Mouse (Mus musculus): ENCODE measurements at regions not wholly inside any gene's neighbourhood (a gene's known extent, or its start where the extent isn't known, plus 50 kb on each side); places are given as distances from the start of the nearest gene placed in this dataset.

DNA sequence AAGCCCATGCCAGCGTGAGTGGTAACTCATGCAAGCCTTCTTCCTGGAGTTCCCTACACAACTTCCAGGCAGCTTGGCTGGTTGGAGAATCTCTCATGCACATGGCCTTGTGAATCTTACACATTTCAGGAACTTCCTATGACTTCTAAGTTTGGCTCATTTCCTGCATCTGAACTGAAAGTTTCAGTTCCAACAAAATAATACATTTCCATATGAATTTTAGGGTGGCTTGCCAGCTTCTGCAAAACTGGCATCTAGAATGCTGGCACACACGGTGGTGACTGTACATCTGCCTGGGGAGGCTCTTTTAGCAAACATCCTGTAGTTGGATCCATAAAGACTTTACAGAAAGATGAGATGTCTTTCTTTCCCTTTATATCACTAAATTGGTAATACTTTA is 110.6 kb upstream of the Kbtbd8 start:
- WGBS = 92% methylated on average over 2 of the region's 2 CpGs
- Histone ChIP-seq H3K4me3 (ENCODE audit: low read depth, low read length) (no peak overlapping the region), H3K27ac (ENCODE audit: low read depth, low read length) (no peak overlapping the region), H3K4me1 (ENCODE audit: control insufficient read depth, insufficient read depth, low read length) (no peaks in the 10 kb centered on the region), H3K9ac (ENCODE audit: low read length) (no peak overlapping the region), H3K9me3 (ENCODE audit: control insufficient read depth, low read length) (no peaks in the 10 kb centered on the region), H3K4me2 (no peak overlapping the region), H3K36me3 (ENCODE audit: control insufficient read depth, insufficient read depth, low read length) (no peaks in the 10 kb centered on the region), H3K27me3 (ENCODE audit: control insufficient read depth, insufficient read depth, low read length) (no peaks in the 10 kb centered on the region; the same call in 1 of the 2 replicates)
- DNase-seq (ENCODE audit: low spot score, missing footprints) = no peak
- no peak for ATAC-seq (ENCODE audit: low FRiP score)

DNA sequence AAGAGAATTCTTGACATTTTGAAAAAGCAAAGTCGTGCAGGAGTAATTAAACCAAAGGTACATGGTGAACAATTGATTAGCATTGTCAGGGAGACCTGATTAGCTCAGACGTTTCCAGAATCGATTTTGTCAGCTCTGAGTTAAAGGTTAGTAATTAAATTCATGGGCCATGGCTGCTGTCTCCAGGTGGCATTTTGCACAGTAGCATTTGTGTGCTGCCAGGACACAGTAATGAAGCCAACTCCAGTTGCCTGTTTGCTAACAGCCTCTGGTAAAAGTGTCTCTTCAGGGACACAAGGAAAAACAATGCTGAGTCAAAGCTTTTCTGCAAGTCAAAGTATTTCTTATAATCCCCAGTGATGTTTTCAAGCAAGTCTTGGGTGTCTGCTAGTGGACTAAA is 113.3 kb upstream of the Kbtbd8 start:
- no peak overlapping the region for H3K9ac ChIP-seq (ENCODE audit: low read length)
- H3K27me3 ChIP-seq (ENCODE audit: control insufficient read depth, insufficient read depth, low read length) = no peaks in the 10 kb centered on the region; the same call in 1 of the 2 replicates
- no peaks in the 10 kb centered on the region for H3K9me3 ChIP-seq (ENCODE audit: control insufficient read depth, low read length)
- ATAC-seq (ENCODE audit: low FRiP score) (no peak), DNase-seq (ENCODE audit: low spot score, missing footprints) (no peak)
- WGBS = 68% methylated on average over 3 of the region's 3 CpGs
- H3K4me1 ChIP-seq (ENCODE audit: control insufficient read depth, insufficient read depth, low read length) = no peaks in the 10 kb centered on the region
- H3K36me3 ChIP-seq (ENCODE audit: control insufficient read depth, insufficient read depth, low read length) = no peaks in the 10 kb centered on the region
- no peak overlapping the region for H3K4me3 ChIP-seq (ENCODE audit: low read depth, low read length)
- H3K27ac ChIP-seq (ENCODE audit: low read depth, low read length) = no peak overlapping the region
- H3K4me2 ChIP-seq = no peak overlapping the region

DNA sequence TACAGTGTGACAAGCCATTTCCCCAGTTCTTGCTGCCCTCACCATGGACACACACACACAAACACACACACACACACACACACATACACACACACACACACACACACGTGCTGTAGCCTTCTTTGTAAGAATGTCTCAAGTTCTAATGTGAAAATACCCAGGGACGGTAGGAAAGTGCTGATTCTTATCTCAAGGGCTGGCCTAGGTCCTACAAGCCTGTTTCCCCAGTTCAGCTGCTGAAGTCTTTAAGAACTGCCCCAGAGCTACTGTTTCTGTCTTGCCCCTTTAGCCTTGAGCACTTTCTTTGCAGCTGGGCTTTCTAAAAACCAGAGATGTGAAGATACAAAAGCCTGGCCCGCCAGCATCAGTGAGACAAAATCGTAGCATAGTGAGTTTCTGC is 117.5 kb upstream of the Kbtbd8 start:
- H3K27me3 ChIP-seq (ENCODE audit: control insufficient read depth, insufficient read depth, low read length) = no peaks in the 10 kb centered on the region; the same call in 1 of the 2 replicates
- no peaks in the 10 kb centered on the region for H3K36me3 ChIP-seq (ENCODE audit: control insufficient read depth, insufficient read depth, low read length)
- ATAC-seq (ENCODE audit: low FRiP score) (no peak), DNase-seq (ENCODE audit: low spot score, missing footprints) (no peak)
- no peaks in the 10 kb centered on the region for H3K9me3 ChIP-seq (ENCODE audit: control insufficient read depth, low read length)
- H3K27ac ChIP-seq (ENCODE audit: low read depth, low read length) = no peak overlapping the region
- H3K4me2 ChIP-seq = no peak overlapping the region
- H3K4me1 ChIP-seq (ENCODE audit: control insufficient read depth, insufficient read depth, low read length) = no peaks in the 10 kb centered on the region
- 80% methylated on average over 4 of the region's 4 CpGs for WGBS
- H3K4me3 ChIP-seq (ENCODE audit: low read depth, low read length) = no peak overlapping the region
- no peak overlapping the region for H3K9ac ChIP-seq (ENCODE audit: low read length)

DNA sequence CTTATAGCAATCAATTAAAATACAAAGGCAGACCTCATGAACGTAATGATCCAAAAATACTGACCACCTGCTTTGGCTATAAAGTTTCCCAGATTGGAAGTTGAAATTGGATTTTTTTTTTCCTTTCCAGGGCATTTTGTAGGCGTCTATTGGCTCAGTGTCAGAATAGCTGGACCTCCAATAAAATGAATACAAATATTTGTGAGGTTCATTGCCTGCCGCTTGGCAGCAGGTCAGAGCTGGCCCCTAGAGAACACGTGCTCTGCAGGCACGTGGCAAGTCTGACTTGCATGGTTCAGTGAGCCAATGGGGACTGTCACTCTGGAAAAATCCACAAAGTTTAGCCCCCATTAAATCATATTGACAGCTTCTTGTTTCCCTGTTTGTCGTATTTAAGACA is 118.0 kb upstream of the Kbtbd8 start:
- H3K4me2 ChIP-seq = no peak overlapping the region
- no peaks in the 10 kb centered on the region for H3K9me3 ChIP-seq (ENCODE audit: control insufficient read depth, low read length)
- H3K4me3 ChIP-seq (ENCODE audit: low read depth, low read length) = no peak overlapping the region
- no peak for ATAC-seq (ENCODE audit: low FRiP score)
- DNase-seq (ENCODE audit: low spot score, missing footprints) = no peak
- WGBS = 69% methylated on average over 6 of the region's 6 CpGs
- H3K27ac ChIP-seq (ENCODE audit: low read depth, low read length) = no peak overlapping the region
- H3K36me3 ChIP-seq (ENCODE audit: control insufficient read depth, insufficient read depth, low read length) = no peaks in the 10 kb centered on the region
- H3K27me3 ChIP-seq (ENCODE audit: control insufficient read depth, insufficient read depth, low read length) = no peaks in the 10 kb centered on the region; the same call in 1 of the 2 replicates
- no peaks in the 10 kb centered on the region for H3K4me1 ChIP-seq (ENCODE audit: control insufficient read depth, insufficient read depth, low read length)
- H3K9ac ChIP-seq (ENCODE audit: low read length) = no peak overlapping the region

DNA sequence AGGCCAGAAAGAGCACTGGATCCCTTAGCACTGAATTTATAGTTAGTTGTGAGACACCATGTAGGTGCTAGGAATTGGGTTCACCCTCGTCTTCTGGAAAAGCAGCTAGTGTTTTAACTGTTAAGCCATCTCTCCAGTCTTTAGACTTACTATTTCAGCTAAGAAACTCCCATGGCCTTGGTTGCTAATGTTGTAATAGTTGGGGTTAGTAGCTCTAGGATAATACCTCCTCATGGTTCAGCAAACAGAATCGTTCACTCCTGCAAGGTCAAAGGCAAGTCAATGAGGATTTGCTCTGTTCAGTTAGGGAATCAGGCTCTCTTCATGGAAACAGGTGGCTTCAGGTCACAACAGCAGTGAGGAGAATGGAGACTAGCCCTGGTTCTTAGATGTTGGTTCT is 118.7 kb upstream of the Kbtbd8 start:
- H3K36me3 ChIP-seq (ENCODE audit: control insufficient read depth, insufficient read depth, low read length) = no peaks in the 10 kb centered on the region
- no peak overlapping the region for H3K27ac ChIP-seq (ENCODE audit: low read depth, low read length)
- H3K27me3 ChIP-seq (ENCODE audit: control insufficient read depth, insufficient read depth, low read length) = no peaks in the 10 kb centered on the region; the same call in 1 of the 2 replicates
- H3K9ac ChIP-seq (ENCODE audit: low read length) = no peak overlapping the region
- DNase-seq (ENCODE audit: low spot score, missing footprints) (no peak), ATAC-seq (ENCODE audit: low FRiP score) (no peak)
- no peak overlapping the region for H3K4me3 ChIP-seq (ENCODE audit: low read depth, low read length)
- 70% methylated on average over 2 of the region's 2 CpGs for WGBS
- no peaks in the 10 kb centered on the region for H3K9me3 ChIP-seq (ENCODE audit: control insufficient read depth, low read length)
- no peak overlapping the region for H3K4me2 ChIP-seq
- H3K4me1 ChIP-seq (ENCODE audit: control insufficient read depth, insufficient read depth, low read length) = no peaks in the 10 kb centered on the region

DNA sequence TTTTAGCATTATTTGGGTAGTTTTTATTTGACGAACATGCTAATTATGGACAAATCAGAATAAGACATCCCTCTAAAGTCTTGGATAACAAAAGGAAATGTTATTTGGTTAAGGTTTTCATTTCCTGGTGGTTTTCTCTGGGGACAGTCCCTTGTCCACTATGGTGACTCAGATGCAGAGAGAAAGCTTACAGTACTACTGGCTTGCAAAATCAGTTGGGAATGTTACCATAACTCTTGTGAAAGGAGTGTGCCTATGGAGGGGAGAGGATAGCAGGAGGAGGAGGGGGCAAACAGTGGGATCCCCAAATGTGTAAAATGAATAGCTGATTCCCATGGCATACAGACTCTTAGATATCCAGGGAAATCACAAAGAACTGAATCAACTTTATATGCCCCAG is 122.7 kb upstream of the Kbtbd8 start:
- DNase-seq (ENCODE audit: low spot score, missing footprints) = no peak
- Histone ChIP-seq H3K4me1 (ENCODE audit: control insufficient read depth, insufficient read depth, low read length) (no peaks in the 10 kb centered on the region), H3K4me2 (no peak overlapping the region), H3K4me3 (ENCODE audit: low read depth, low read length) (no peak overlapping the region), H3K36me3 (ENCODE audit: control insufficient read depth, insufficient read depth, low read length) (no peaks in the 10 kb centered on the region), H3K9ac (ENCODE audit: low read length) (no peak overlapping the region), H3K27ac (ENCODE audit: low read depth, low read length) (no peak overlapping the region), H3K9me3 (ENCODE audit: control insufficient read depth, low read length) (no peaks in the 10 kb centered on the region), H3K27me3 (ENCODE audit: control insufficient read depth, insufficient read depth, low read length) (no peaks in the 10 kb centered on the region)
- no peak for ATAC-seq (ENCODE audit: low FRiP score)
- WGBS = 97% methylated on average over 1 of the region's 1 CpGs

DNA sequence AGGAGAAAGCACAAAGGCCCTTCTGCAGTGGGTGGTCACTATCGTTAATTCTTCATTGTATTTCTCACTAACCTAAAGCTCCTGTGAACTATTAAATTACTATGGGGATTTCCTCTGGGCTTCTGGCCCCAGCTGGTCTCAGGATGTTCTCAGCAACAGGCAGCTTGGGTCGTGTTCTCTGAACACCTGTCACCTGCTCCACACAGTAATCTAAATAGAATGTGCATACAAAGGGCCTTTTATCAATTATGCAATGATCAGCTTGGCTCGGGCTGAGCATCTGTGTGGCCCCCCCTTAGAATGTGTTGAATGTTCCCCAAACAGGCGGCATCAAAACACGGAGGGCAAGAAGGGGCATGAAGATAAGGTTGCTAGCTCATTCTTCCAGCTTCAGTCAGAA is 129.6 kb upstream of the Kbtbd8 start:
- no peak overlapping the region for H3K9ac ChIP-seq (ENCODE audit: low read length)
- no peaks in the 10 kb centered on the region for H3K4me1 ChIP-seq (ENCODE audit: control insufficient read depth, insufficient read depth, low read length)
- H3K4me3 ChIP-seq (ENCODE audit: low read depth, low read length) = no peak overlapping the region
- H3K4me2 ChIP-seq = no peak overlapping the region
- DNase-seq (ENCODE audit: low spot score, missing footprints) = no peak
- H3K9me3 ChIP-seq (ENCODE audit: control insufficient read depth, low read length) = no peaks in the 10 kb centered on the region
- no peak overlapping the region for H3K27ac ChIP-seq (ENCODE audit: low read depth, low read length)
- no peak for ATAC-seq (ENCODE audit: low FRiP score)
- H3K27me3 ChIP-seq (ENCODE audit: control insufficient read depth, insufficient read depth, low read length) = no peaks in the 10 kb centered on the region
- H3K36me3 ChIP-seq (ENCODE audit: control insufficient read depth, insufficient read depth, low read length) = no peaks in the 10 kb centered on the region
- WGBS = 58% methylated on average over 5 of the region's 5 CpGs

DNA sequence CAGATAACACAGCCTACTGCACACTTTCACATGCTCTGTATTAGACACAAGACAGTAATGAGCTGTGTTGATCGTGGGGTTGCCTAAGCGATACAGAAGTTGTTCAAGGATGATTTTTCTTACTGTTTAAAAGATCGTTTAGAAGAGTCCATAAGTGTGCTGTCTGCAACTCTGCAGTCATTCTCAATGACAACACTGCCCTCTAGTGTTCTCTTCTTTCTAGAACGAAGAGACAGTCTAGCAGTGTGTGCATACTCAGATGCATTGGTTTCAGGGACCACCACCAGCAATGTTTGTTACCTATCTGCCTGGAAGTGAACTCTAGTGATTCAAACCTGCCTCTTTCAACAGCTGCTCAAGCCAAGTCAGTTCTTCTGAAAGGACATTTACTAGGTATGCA is 130.7 kb upstream of the Kbtbd8 start:
- H3K9me3 ChIP-seq (ENCODE audit: control insufficient read depth, low read length) = no peaks in the 10 kb centered on the region
- no peaks in the 10 kb centered on the region for H3K4me1 ChIP-seq (ENCODE audit: control insufficient read depth, insufficient read depth, low read length)
- 27% methylated on average over 4 of the region's 4 CpGs for WGBS
- no peaks in the 10 kb centered on the region for H3K27me3 ChIP-seq (ENCODE audit: control insufficient read depth, insufficient read depth, low read length)
- H3K4me2 ChIP-seq = no peak overlapping the region
- peak; percentile 73; the same call in 1 of the 2 replicates for ATAC-seq (ENCODE audit: low FRiP score)
- H3K27ac ChIP-seq (ENCODE audit: low read depth, low read length) = no peak overlapping the region
- H3K36me3 ChIP-seq (ENCODE audit: control insufficient read depth, insufficient read depth, low read length) = no peaks in the 10 kb centered on the region
- DNase-seq (ENCODE audit: low spot score, missing footprints) = peak; percentile 92
- no peak overlapping the region for H3K9ac ChIP-seq (ENCODE audit: low read length)
- no peak overlapping the region for H3K4me3 ChIP-seq (ENCODE audit: low read depth, low read length)

DNA sequence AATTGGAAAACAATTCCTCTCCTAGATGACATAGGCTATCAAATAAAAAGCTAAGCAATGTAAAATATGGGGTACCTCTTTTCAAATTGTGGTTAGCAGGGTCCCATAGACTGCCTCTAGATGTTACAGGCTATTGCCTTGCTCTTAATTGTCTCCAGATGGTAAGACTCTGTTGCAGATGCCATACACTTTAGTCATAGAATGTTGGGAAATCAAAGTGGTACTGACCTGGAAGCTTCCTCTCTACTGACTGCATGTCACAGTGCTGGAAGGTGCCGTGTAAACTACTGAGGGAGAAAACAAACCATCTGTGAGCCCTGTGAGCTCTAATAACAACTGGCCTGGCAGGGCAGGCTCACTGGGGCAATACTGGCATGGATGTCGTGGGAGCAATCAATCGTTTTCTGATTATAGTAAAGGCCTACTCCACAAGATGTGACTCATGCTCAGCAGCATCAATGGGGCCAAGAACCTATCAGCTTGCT is 132.6 kb upstream of the Kbtbd8 start:
- Histone ChIP-seq H3K4me2 (no peak overlapping the region), H3K4me3 (ENCODE audit: low read depth, low read length) (no peak overlapping the region), H3K36me3 (ENCODE audit: control insufficient read depth, insufficient read depth, low read length) (no peaks in the 10 kb centered on the region), H3K27me3 (ENCODE audit: control insufficient read depth, insufficient read depth, low read length) (no peaks in the 10 kb centered on the region), H3K27ac (ENCODE audit: low read depth, low read length) (no peak overlapping the region), H3K9ac (ENCODE audit: low read length) (no peak overlapping the region), H3K4me1 (ENCODE audit: control insufficient read depth, insufficient read depth, low read length) (no peaks in the 10 kb centered on the region), H3K9me3 (ENCODE audit: control insufficient read depth, low read length) (no peaks in the 10 kb centered on the region)
- ATAC-seq (ENCODE audit: low FRiP score) = no peak
- no peak for DNase-seq (ENCODE audit: low spot score, missing footprints)
- 79% methylated on average over 3 of the region's 3 CpGs for WGBS

DNA sequence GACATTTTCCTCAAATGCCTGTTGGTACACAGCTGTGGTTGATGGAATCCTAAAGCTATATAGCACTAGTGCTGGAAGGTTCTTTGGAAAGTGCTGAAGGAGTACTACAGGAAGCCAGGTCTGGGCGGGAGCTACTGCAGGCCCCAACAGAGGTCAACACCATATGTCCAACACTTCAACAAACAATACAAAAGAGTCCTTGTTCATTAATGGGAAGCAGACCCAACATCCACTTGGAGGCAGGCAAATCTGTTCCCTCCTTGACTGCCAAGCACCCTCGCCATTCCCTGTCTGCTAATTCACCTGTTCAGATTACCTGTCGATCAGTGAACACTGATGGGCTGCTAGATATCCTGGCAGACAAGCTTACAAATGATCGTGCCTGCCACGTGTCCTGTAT is 148.4 kb upstream of the Kbtbd8 start:
- ATAC-seq (ENCODE audit: low FRiP score) = no peak
- Histone ChIP-seq H3K4me1 (ENCODE audit: control insufficient read depth, insufficient read depth, low read length) (peaks cover 2% of the 10 kb centered on the region; the same call in 1 of the 2 replicates), H3K27ac (ENCODE audit: low read depth, low read length) (no peak overlapping the region), H3K9me3 (ENCODE audit: control insufficient read depth, low read length) (no peaks in the 10 kb centered on the region), H3K4me2 (no peak overlapping the region), H3K27me3 (ENCODE audit: control insufficient read depth, insufficient read depth, low read length) (no peaks in the 10 kb centered on the region), H3K4me3 (ENCODE audit: low read depth, low read length) (no peak overlapping the region), H3K9ac (ENCODE audit: low read length) (no peak overlapping the region), H3K36me3 (ENCODE audit: control insufficient read depth, insufficient read depth, low read length) (no peaks in the 10 kb centered on the region)
- WGBS = 74% methylated on average over 5 of the region's 5 CpGs
- DNase-seq (ENCODE audit: low spot score, missing footprints) = no peak
